Comparison of ENCODE assay signal across 11 mouse cellular contexts in the genomic region with DNA sequence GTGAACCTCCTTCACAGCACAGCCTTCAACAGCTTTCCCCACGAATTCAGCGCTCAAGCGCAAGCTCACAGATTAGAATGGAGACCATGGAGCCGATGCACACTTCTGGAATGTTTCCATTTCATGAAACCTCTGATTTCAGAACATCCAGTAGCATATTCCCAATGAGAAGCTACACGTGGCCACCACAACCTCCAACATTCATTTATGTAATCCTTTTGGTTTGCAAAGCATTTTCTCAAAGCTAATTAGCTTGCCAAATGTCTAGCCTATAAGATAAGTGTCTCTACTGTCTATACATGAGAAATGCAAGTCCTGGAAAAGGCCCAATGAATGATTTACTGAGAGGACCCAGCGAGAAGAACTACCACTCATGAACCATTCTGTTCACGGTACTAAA.
"Had no signal": no experiment of that assay in that cellular context is flagged by ENCODE, and none has a peak within 500 bp of the region (broad histone marks: within the 10 kb centered on the region; RNA-seq: fewer than 3 reads in every experiment).

No protein-coding gene starts in this region.

- ATAC-seq: inflammation-experienced regulatory T-cells, adult 6 months; intestine, embryonic 16.5 days; liver, postnatal 0 days; lung, postnatal 0 days; midbrain, embryonic 13.5 days; midbrain, embryonic 16.5 days had no signal

- DNase-seq: kidney, adult 18-20 months; liver, postnatal 0 days; lung, embryonic 14.5 days; retina, postnatal 1 day; right cerebral cortex, postnatal 4 days; thymus, postnatal 25 days had no signal
